Mouse (Mus musculus): ENCODE measurements around the gene Litaf.

Litaf gene

DNA sequence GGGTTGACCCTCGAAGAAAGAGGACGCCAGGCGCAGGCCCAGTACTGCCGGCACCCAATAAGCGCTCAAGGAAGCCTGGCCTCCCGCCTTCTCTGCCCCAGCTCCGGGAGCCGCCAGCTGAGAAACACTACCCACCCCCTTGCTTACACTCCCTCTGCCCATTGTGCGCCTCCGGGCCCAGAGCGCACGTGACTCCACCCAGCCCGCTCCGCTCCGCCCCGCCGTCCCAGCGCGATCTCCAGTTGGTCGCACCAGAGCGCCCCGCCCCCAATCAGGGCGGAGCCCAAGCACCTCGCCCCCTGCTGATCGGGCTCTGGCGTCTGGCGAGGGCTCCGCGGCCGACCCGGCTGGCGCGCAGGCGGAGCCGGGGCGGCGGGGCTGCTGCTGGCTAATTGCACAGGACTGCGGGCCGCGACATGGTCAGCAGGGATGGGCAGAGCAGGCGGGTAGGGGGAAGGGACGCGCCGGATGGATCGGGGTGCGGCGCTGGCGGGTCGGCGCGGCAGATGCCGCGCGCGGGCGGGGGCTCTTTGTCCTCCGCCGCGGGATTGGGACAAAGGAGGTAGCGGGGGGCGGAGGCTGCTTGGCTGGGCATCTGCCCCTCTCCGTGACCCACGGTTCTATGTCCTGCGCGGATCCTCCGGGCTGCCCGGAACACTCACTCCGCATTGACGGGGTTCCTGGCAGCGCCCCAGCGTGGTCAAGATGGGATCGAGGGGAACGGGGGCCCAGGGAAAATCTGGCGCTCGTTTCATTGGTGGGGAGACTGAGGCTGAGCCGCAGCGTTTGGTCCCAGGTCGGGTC, at the start of gene Litaf:
TSS of gene Litaf (minus strand) at position 129 of the 804 bp plus-strand sequence.
- DNase-seq (ENCODE audit: low spot score), result peak; percentile 95

- DNase-seq (ENCODE audit: low spot score), result no peak
Observed at GRCm38 (mm10) chr16:11109198-11109740, 43.3 kb upstream of the Litaf start.

DNA sequence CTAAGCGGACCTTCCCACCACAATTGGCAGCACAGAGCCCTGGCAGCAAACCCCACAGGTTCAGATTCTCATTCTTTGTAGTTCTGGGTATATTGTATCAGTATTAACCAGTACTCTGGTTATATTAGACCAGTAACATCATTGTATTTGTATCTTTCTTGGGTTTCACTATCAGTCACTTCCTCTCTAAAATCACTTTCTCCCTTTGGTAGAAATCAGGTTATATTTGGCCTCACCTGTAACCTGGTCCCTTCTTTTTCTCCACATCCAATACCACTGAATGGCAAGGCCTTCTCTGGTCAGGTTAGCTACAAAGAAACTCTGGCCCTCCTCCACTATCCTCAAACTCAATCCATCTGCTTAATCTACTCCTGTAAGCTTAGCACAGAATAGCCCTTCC, 38.9 kb upstream of the Litaf start:
- no peak for DNase-seq (ENCODE audit: low spot score)

- no peak for DNase-seq (ENCODE audit: low spot score)
Observed at GRCm38 (mm10) chr16:11097301-11097700, 31.3 kb upstream of the Litaf start.

DNA sequence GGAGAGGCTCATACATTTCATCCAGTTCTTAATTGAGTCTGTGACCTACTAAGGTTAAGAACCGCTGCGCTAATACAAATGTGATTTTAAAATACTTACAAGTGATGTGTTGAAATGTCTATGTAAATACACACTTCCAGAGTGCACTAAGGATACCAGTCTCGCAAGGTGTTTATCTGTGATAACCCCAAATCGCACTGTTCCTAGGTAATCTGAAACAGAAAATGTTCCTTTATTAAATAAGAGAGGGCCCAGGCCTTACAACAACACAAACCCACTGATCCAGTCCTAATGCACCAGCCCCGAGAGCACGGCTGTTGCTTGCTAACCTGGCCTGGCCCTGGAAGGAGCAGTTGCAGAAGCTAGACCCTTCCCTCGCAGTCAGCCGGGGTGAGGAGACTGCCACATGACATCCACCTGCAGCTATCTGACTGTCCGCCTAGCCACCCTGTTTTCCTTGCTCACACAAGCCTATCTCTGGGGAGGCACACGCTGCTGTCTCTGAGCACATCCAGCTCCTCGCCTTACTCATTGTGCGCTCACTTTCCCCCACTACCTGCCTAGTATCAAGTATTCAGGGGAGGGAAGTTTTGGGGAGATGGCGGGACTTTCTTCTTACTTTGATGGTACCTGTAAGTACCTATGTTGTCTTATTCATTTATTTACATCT, 27.9 kb upstream of the Litaf start:
- DNase-seq (ENCODE audit: low spot score), result no peak

- no peak for DNase-seq (ENCODE audit: low spot score)
Observed at GRCm38 (mm10) chr16:11092523-11092922, 26.6 kb upstream of the Litaf start.

- DNase-seq (ENCODE audit: low spot score), result no peak
Observed at GRCm38 (mm10) chr16:11092061-11092460, 26.1 kb upstream of the Litaf start.

DNA sequence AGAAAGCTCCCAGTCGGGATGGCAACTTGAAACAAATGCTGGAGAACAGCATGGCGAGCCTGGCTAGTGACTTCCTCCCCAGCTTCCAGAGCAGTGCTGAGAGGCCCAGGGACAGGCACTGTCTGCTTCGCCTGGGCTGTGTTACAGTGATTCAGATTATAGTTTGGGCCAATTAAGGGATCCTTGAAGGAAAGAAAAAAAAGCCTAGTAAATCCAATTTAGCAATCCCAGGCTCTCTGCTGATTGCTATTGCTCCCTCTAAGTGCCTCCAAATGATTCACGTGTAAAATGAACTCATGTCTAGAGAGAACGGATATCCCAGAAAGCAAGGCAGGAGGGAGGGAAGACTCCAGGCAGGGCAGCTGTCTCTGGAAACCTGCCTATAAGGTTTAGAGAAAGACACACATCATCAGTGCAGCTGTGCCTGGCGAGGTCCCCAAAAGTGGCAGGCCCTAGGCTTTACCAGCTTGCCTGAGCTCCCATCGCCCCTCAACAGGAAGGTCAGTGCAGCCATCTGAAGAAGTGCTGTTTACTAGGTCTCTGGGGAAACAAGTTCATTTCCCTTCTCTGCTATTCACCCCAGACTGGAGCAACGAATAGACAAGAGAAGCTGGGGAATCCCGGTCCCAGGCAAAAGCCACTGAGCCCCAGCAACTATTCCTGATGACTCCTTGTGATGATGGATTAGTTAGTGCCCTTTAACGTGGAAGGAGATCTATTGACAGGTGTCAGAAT, 25.0 kb upstream of the Litaf start:
- no peak for DNase-seq (ENCODE audit: low spot score)

- no peak for DNase-seq (ENCODE audit: low spot score)
Observed at GRCm38 (mm10) chr16:11086856-11087588, 21.1 kb upstream of the Litaf start.

- no peak for DNase-seq (ENCODE audit: low spot score)
Observed at GRCm38 (mm10) chr16:11086299-11086698, 20.3 kb upstream of the Litaf start.

DNA sequence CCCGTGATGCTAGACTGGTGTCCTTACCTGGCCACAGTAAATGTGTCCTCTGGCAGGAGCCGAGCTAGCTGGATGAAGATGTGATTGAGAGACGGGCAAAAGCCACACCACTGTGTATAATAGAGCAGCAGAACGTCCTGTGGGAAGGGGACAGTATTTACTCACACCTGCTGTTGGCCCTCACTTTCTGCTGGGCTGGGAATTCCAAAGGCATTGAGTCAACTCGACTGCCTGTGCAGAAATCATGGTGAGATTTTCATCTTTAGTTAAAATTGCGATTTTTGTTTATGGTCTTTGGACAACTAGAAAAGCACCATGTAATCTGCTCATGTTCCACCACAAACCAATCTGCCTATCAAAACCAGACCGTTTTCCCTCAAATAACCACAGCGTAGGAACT, 18.2 kb upstream of the Litaf start:
- DNase-seq (ENCODE audit: low spot score), result no peak

GRCm38 (mm10) chr16:11078216-11078869, 12.4 kb upstream of the Litaf start:
- DNase-seq (ENCODE audit: low spot score), result no peak

GRCm38 (mm10) chr16:11077601-11078201, 11.7 kb upstream of the Litaf start:
- no peak for DNase-seq (ENCODE audit: low spot score)

DNA sequence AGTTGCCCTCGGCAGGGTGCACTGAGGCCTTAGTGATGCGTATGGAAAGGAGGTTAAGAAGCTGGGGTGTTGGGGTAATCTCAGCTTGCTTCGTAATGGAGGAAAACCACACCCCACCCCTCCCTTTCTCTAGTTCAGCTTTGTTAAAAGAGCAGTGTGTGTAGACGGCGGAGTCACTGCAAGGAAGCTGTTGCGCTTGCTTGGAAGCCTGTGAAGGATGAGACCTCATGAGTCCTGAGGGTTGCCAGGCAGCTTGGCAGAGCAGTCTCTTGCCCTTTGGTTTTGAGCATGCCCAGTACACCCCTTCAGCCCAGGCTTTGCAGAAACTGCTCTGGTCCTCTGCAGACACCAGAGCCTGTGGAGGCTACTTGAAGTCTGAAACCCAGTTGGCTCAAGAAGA, 7.1 kb upstream of the Litaf start:
- no peak for DNase-seq (ENCODE audit: low spot score)

DNA sequence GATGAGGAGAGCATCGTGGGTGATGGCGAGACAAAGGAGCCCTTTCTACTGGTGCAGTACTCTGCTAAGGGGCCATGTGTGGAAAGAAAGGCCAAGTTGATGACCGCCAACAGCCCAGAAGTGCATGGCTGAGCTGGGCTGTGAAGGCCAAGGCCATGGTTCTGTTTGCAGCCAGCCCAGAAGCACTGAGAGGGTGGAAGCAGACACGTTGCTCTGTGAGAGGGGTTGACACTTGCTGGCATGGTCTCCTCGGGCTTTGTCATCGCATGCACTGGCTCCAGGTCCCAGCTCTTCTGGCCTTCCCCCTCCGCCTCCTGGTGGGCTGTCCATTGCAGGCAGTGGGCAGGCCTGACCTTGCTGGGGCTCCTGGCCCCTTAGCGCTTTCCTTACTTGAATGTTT, 6.5 kb upstream of the Litaf start:
- no peak for DNase-seq (ENCODE audit: low spot score)

DNA sequence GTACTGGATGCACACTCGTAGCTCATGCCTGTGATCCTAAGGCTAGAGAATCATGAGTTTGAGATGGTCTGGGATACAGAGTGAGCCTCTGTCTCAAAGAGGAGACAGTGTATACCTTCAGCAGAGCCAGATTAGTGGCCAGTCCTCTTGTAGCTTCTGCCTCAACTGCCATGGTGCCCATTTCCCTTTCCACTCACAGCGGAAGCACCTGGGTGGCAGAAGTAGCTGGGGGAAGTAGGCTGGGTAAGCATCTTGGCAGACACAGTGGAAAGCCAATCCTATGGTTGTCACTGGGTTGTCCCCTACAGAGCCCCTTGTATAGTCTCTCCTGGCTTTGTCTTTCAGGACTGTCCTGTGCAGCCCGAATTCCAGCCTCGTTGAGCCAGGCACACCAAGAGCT, 5.9 kb upstream of the Litaf start:
- no peak for DNase-seq (ENCODE audit: low spot score)

- no peak for DNase-seq (ENCODE audit: low spot score)
Observed at GRCm38 (mm10) chr16:11071176-11071575, 5.2 kb upstream of the Litaf start.

GRCm38 (mm10) chr16:11069710-11070420, 3.9 kb upstream of the Litaf start:
- no peak for DNase-seq (ENCODE audit: low spot score)

- DNase-seq (ENCODE audit: low spot score), result no peak
Observed at GRCm38 (mm10) chr16:11069271-11069670, 3.3 kb upstream of the Litaf start.

- no peak for DNase-seq (ENCODE audit: low spot score)
Observed at GRCm38 (mm10) chr16:11068666-11069065, 2.7 kb upstream of the Litaf start.
